ENCODE assay signal across 8 mouse cellular contexts in genomic region chrX:13243133-13244123, GRCm38 (mm10). TPM values are rescaled to one million over a fixed set of nuclear protein-coding genes. Genes with fewer than 3 reads are reported as not detected.
A peak's percentile ranks its signal among the peaks of the same experiment; 100 is the strongest.
DNase-seq lines count a peak whose midpoint lies in the region; ATAC-seq and TF ChIP-seq lines count a peak whose summit lies in the region.

No protein-coding gene starts in this region.

- no peak for TF ChIP-seq CTCF in heart, postnatal 0 days (IDR thresholded peaks at IDR 0.05; ENCODE audit: low read depth)

- TF ChIP-seq POLR2A in limb, embryonic 14.5 days (IDR thresholded peaks at IDR 0.05; ENCODE audit: borderline replicate concordance, extremely low read depth, insufficient read depth, insufficient read length), result no peak

- peak overlapping the region; percentile 96 for H3K27ac ChIP-seq in heart, postnatal 0 days (ENCODE audit: low read depth)
- peak overlapping the region; percentile 98 for H3K27ac ChIP-seq in limb, embryonic 14.5 days (replicated peaks; ENCODE audit: low read depth, low read length)

- peak overlapping the region; percentile 32 for H3K4me3 ChIP-seq in heart, postnatal 0 days (ENCODE audit: low read depth, low read length)
- H3K4me3 ChIP-seq in limb, embryonic 14.5 days (replicated peaks; ENCODE audit: low read length), result peak overlapping the region; percentile 26

- H3K9ac ChIP-seq in heart, postnatal 0 days (replicated peaks; ENCODE audit: low read depth, low read length), result peak overlapping the region; percentile 50
- H3K9ac ChIP-seq in limb, embryonic 14.5 days (ENCODE audit: low read depth, low read length, severe bottlenecking), result peak overlapping the region; percentile 63

- DNase-seq in adrenal gland, postnatal 14 days, result peak; percentile 32
- DNase-seq in adrenal gland, adult 8-10 months, result no peak
- peak; percentile 22 for DNase-seq in A20 (ENCODE audit: low read depth, low spot score)
- peak; percentile 27 to 48 for DNase-seq in cerebellum, postnatal 25 days
- peak; percentile 49 for DNase-seq in heart, postnatal 0 days (ENCODE audit: low spot score)
- no peak for DNase-seq in limb, embryonic 14.5 days (ENCODE audit: low spot score)
- DNase-seq in layer of hippocampus, adult 9-10 months (ENCODE audit: low spot score), result no peak

- peak overlapping the region; percentile 68 for H3K4me2 ChIP-seq in heart, postnatal 0 days (ENCODE audit: low read depth, low read length)
- H3K4me2 ChIP-seq in limb, embryonic 14.5 days (replicated peaks; ENCODE audit: low read depth, low read length, severe bottlenecking), result peak overlapping the region; percentile 64

- 26% methylated on average over 15 of the region's 15 CpGs for WGBS in heart, postnatal 0 days
- 20% methylated on average over 15 of the region's 15 CpGs for WGBS in limb, embryonic 14.5 days

- no peak for TF ChIP-seq EP300 in heart, postnatal 0 days (IDR thresholded peaks at IDR 0.05; ENCODE audit: low read depth)

- peak; percentile 69 for ATAC-seq in heart, postnatal 0 days (ENCODE audit: insufficient read depth, low read depth)
- ATAC-seq in limb, embryonic 14.5 days (ENCODE audit: low FRiP score, low read depth), result no peak
- ATAC-seq in monocyte, adult 5-6 weeks (replicated peaks; ENCODE audit: insufficient number of reproducible peaks, low FRiP score, low TSS enrichment, poor library complexity, severe bottlenecking), result peak; percentile 45; the same call in 1 of the 2 replicates

- H3K4me1 ChIP-seq in heart, postnatal 0 days (ENCODE audit: control insufficient read depth, insufficient read depth), result 0 out of 2 replicates have a peak, but pooled peaks cover 5% of the 10 kb centered on the region
- peaks cover 13% of the 10 kb centered on the region for H3K4me1 ChIP-seq in limb, embryonic 14.5 days (ENCODE audit: control insufficient read depth, insufficient read depth, low read length)

- H3K27me3 ChIP-seq in heart, postnatal 0 days (ENCODE audit: control insufficient read depth, insufficient read depth, low read length), result peaks cover 5% of the 10 kb centered on the region; the same call in 1 of the 2 replicates
- H3K27me3 ChIP-seq in limb, embryonic 14.5 days (ENCODE audit: control insufficient read depth, insufficient read depth, low read length), result no peaks in the 10 kb centered on the region

- no peaks in the 10 kb centered on the region for H3K9me3 ChIP-seq in heart, postnatal 0 days (replicated peaks; ENCODE audit: control insufficient read depth, low read length)
- H3K9me3 ChIP-seq in limb, embryonic 14.5 days (ENCODE audit: control insufficient read depth, low read length), result no peaks in the 10 kb centered on the region

- no peaks in the 10 kb centered on the region for H3K36me3 ChIP-seq in heart, postnatal 0 days (replicated peaks; ENCODE audit: control insufficient read depth, insufficient read depth, low read length)
- no peaks in the 10 kb centered on the region for H3K36me3 ChIP-seq in limb, embryonic 14.5 days (ENCODE audit: control insufficient read depth, insufficient read depth, low read length)

RNA-seq across cellular contexts. Expression of gene Ddx3x, which starts 37.3 kb away (rescaled TPM):
- 317 and 323 TPM in 2 replicates for total RNA-seq in adrenal gland, postnatal 14 days (2021)
- total RNA-seq in adrenal gland, adult 8-10 months (2022), result 100 to 1,000 TPM; 290 to 412 (median 345) TPM
- total RNA-seq in heart, postnatal 0 days (2014; rRNA removed; ENCODE audit: low replicate concordance), result 61.2 and 102 TPM in 2 replicates
- polyA plus RNA-seq in heart, postnatal 0 days (2015; fragmentation: Nextera tagmentation; extraction: Ambion mirVana), result 45.8 and 65.9 TPM in 2 replicates
- polyA plus RNA-seq in limb, embryonic 14.5 days (2012; rRNA removed), result 91.4 and 100 TPM in 2 replicates
- polyA plus RNA-seq in limb, embryonic 14.5 days (2014; fragmentation: Nextera tagmentation; extraction: Ambion mirVana), result 126 and 159 TPM in 2 replicates
- total RNA-seq in monocyte, adult 5-6 weeks (2017), result 729 to 855 TPM (median 842 TPM) in 3 replicates

Comparison
In these comparisons a context has a peak if more than half of its experiments do, and no peak if none do; other contexts are left out.
1. DNase-seq: peak in adrenal gland, postnatal 14 days (single experiment), A20 (single experiment), cerebellum, postnatal 25 days (2 of 2) and heart, postnatal 0 days (single experiment); none in adrenal gland, adult 8-10 months (single experiment), limb, embryonic 14.5 days (single experiment) and layer of hippocampus, adult 9-10 months (single experiment).